Mouse (Mus musculus) heart, adult 11 months (tissue): ENCODE data around the gene Atp2b2.

Experiments
- DNase-seq: peaks from one replicate; pipeline ENCODE4 v3.0.0; 2022

Atp2b2 gene

DNA sequence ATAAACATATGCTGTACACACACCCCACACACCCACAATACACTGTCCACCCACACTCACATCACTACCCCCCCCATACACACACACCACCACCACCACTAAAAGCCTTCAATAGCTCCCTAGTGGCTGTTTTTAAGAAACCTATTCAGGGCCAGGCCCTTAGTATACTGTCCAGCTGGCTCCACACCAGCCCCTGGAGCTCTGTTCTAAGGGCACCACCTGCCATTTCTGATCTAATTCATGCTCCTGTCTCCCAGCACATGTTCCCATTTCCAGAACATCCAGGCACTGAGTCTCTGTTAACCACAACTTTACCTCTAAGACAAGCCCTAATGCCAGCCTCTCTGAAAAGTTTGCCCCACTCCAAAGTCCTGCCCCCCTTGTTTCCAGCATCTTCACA, 186.8 kb downstream of the Atp2b2 start:
- no peak for DNase-seq

DNA sequence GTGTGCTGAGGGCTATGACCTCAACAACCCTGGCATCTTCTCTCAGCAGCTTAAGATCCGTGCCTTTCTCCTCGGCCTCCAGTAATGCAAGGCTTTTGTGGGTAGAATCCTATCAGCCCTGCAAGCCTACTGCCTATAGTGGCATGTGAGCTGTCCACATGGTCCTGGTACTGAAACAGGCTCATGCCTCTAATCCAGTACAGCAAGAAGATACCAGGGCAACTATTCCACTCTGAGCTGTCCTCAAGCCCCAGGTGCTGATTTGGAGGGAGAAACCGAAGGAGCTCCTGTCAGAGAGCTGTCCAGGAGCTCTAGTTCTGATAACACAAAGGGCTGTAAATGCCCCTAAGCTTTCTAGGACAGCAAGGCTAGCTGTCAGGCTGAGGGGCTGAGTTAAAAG, 190.1 kb downstream of the Atp2b2 start:
- no peak for DNase-seq

DNA sequence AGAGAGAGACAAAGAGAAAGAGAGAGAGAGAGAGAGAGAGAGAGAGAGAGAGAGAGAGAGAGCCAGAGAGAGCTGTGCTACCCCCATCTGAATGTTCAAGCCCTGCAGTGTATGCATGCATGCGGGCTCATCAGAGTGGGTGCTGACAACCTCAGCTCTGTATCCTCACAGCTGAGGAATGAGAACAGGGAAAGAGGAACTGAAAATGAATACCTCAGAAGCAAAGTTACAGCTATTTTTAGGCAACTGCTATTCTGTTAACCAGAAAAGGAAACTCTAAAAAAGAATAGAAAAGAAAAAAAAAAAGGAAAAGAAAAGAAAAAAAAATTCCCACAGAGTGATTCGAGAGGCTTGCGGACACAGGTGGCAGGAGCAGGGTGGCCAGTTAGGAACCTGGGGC, 192.6 kb downstream of the Atp2b2 start:
- no peak for DNase-seq

DNA sequence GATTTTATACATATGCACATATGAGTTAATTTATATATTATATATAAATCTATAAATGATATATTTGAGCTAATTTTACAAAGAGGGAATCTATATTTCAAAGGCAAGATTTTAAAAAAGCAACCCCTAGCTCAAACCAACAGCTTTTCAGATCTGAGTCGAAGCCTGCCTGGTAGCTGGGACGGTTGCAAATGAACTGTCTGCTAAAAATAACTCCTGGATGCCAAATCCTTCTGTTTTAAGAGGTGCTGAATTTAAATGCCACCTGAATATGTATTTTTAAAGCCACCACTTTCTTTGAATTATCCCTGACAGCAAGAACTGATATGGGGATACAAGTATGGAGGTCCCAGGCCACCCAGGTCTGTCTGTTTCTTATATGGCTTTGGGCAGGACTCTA, 193.8 kb downstream of the Atp2b2 start:
- DNase-seq = no peak

DNA sequence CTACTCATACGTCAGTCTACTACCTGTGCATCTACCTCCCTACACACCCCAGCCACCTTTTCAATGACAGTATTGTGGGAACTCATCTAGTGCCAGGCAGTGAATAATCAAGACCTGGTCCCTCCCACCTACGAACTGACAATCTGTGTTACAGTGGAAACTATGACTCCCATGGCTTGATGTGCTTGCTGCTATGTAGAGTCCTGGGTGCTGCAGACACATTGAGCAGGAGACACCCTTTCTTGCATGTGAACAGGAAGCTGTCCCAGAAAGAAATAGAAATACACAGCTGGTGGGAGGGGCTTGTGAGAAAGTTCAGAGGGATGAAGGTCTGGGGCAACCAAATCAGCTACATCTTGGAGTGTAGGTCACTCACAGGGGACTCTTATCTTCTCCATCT, 195.3 kb downstream of the Atp2b2 start:
- no peak for DNase-seq

DNA sequence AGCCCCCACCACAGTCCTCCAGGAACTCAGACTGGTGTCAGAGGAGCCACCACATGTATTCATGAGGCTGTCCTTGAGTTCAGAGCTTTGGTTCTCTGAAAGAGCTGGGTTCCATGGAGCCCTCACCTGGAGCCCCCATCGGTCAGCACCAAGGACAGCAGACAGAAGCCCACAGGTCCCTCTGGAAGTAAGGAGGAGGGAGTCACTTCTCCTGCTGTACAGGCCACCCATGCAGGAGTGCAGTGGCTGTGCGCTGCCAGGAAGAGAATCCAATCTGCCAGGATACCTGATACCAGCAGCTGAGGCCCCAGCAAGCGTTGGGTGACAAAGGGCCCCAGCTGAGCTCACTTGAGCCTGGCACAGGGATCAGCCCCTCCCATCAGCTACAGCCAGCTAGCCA, 199.2 kb downstream of the Atp2b2 start:
- DNase-seq = no peak

DNA sequence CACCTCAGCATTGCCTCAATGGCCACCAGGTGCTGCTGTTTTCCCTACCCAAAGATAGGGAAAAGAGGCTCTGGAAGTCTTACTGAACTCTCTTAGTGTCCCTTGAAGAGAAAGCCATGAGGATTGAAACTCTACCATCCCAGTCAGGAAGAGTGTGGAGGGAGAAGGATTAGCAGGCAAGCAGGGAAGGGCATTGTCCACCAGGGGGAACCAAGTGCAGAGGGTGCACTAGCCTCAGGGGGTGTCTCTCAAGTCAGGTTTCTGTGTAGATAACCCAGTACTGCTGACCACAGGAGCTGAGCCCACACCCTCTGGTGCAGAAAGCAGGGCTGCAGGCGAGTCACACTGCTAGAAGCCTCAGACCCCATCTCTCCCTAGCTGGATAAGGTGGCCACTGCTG, 203.9 kb downstream of the Atp2b2 start:
- DNase-seq = no peak

DNA sequence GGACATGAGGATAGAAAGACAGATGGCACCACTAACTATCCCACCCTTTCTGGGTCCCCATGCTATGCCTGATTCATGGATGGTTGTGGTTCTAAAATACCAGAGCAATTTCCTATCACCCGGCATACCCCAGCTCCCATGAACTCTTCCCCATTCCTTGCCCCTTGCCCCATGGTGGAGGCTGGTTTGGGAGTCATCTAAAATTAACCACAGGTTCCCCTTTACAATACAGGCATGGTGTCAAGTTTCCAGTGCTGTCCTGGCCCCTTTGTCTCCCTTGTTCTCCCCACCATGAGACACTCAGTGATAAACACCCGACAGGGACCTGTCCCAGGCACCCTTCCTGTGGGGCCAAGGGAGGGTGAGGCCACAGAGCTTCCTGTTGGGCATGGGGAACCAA, 204.7 kb downstream of the Atp2b2 start:
- DNase-seq = no peak

DNA sequence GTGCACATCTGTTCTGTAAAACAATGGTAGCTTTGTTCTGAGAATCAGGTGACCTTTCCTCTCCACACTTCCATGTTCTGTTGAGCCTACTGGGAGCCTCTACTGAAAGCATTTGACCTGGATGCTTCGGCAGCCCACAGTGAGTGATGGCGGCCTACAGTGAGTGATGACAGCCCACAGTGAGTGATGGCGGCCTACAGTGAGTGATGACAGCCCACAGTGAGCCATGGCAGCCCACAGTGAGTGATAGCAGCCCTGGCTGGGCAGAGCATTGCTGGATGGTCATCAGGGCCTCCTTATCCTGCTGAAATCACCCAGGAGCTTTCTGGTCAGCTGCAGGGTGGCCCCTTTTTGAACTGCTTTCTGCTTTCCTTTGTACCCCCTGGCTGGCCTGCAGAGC, 205.9 kb downstream of the Atp2b2 start:
- DNase-seq = no peak

DNA sequence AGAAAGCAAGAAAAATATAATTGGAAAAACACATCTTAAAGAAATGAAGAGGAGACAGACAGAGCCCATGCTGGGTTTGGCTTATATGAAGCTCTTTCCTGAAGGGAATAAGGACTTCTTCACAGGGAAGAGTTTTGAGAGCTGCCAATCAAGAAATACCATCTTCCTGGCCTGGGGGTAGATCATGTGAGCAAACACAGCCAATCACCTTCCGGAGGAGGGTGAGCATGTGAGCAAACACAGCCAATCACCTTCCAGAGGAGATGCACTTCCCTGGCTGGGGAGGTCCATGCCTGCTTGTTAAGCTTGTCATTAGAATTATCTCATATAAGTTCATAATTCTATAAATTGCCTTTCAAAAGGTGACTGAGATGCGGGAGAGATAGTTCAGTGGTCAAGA, 211.9 kb downstream of the Atp2b2 start:
- DNase-seq = no peak

DNA sequence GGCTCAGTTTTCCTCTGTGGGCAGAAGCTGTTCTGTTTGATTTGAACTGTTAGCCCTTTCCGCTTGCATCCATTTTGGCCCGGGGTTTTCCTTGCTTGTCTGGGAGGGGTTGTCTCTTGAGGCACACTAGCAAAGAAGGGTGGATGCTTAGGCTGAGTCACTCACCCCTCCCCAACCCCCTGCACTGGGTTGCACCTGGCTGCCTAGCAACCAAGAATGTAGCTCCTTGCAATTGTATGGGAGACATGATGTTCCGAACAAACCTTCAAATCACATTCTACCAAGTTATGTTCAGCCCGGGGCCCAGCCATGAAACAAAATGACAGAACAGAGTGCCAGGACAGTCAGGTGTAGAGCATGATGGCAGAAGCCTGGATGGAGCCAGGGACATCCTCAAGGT, 215.1 kb downstream of the Atp2b2 start:
- no peak for DNase-seq

DNA sequence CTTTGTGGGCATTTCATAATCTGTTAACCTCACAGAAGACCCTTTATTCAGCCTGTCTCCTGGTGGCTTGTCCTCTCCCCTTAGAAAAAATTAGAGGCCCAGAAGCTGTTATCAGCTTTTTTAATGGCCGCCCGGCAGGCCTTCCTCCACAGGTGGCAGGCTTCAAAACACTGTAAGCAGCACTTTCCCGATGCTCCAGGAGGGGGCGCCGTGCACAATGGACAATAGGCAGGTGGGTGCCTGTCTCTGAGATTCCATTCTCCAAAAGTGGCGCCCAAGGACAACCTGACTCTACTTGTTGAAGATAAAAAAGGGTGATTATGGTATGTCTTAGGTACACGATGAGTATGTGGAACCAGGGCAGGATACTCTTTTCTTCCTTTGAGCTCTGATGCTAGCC, 220.0 kb downstream of the Atp2b2 start:
- DNase-seq = peak; percentile 91

DNA sequence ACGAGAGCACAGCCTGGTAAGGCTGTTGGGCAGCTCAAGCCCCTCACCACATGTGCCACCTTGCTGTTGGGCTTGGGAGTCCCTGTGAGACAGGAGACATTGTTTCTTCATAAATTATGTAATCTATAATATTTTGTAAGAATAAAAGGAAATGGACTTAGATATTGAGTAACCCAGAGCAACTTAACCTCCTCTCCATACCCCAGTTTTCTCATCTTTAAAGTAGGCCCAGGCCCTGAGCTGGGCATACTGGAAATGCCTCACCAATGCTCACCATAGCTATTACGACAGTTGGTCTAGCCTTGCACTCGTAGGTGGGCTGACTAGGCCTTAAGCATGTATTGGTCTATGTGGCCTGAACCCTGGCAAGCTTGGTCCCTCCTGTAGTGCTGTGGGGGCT, 225.7 kb downstream of the Atp2b2 start:
- no peak for DNase-seq

DNA sequence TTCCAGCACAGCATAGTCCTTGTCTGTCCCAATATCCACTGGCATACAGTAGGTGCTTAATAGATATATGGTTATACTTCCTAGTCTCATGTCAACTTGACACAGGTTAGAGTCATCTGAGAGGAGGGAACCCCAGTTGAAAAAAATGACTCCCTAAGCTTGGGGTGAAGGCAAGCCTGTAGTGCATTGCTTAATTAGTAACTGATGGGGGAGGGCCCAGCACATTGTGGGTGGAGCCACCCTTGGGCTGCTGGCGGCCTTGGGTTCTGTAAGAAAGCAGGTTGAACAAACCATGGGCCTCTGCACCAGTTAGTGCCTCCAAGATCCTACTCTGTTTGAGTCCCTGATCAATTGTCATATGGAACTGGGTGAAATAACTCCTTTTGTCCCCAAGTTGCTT, 231.0 kb downstream of the Atp2b2 start:
- DNase-seq = no peak

DNA sequence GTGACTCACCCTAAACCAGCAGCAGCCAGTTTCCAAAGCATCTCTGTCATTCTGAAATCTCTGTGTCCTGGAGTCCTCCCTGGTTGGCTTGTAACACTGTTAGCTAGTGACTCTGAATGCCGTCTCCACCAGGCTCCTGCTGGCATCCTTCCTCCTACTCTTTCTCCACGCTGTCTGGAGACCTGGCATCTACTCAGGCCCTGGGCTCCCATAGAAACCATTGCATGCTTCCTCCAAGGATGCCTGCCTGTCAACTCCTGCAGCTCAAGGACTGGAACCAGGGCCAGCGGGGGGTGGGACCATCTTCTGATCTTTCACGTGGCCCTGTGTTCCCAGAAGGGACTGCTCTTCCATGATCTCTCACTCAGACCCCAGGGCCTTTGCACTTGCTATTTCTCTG, 231.7 kb downstream of the Atp2b2 start:
- DNase-seq = no peak

DNA sequence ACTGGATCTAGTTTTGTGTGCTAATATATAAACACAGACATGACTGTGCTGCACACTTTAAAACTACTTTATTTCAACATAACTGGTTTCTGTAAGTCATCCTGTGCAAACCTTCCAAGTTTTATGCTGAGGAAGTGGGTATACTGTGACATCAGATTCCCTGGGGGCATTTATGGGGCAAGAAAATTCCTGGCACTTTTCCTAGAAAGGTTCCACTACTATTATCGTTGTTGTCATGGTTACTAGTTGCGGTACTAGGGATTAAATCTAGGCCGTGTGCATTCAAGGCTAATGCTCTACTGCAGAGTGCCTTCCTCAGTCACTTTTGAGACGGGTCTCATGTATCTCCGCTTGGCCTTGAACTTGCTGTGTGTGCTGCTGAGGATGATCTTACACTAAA, 236.2 kb downstream of the Atp2b2 start:
- DNase-seq = no peak

DNA sequence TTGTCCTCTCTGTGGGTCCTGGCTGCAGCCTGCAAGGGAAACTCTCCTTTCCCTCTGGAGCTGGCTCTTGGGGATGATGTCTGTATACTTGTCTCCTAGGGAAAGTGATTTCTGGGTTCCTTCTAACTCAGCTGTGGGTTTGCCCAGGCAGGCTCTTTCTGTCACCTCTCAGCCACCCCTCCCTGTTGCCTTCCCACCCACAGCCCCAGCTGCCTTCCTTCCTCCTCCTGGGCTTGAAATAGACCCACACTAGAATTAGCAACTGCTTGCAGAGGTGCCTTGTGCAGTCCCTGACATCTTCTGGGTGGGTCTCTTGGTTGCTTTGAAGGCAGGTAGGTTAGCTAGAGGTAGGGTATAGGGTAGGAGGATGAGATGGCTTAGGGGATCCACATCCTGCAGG, 241.2 kb downstream of the Atp2b2 start:
- no peak for DNase-seq

DNA sequence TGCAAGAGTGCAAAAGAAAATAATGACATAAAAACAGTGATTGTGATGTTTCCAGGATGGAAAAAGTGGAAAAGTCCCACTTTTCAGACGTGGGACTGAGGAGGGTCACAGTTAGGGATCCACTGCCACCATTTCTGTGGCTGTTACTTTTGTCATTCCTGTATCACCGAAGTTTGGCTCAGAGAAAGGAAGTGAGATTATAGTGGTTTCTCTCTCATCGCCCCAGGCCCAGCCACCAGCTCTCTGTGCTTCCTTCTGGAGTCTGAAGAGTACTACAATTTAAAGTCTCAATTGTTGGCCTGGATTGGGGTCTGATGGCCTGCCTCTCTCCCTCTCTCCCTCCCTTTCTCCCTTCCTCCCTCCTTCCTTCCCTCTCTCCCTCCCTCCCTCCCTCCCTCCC, 242.5 kb downstream of the Atp2b2 start:
- DNase-seq = no peak

DNA sequence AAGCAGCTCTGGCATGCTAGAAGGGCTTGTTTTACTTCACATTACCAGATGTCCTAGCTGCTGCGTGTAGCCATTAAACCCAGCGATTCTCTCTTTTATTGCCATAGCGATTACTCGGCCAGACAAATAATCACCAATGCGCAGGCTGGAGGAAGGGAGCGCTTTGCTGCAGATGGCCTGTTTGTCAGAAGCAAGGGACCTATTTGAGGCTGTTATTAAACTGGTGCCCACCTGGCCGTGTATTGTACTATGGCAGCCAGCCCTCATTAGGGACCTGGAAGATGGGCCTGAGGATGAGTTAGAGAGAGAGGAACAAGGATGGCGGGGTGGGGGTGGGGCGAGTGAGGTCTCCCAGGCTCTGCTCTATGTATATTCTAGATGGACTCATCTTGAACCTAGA, 243.1 kb downstream of the Atp2b2 start:
- DNase-seq = no peak

DNA sequence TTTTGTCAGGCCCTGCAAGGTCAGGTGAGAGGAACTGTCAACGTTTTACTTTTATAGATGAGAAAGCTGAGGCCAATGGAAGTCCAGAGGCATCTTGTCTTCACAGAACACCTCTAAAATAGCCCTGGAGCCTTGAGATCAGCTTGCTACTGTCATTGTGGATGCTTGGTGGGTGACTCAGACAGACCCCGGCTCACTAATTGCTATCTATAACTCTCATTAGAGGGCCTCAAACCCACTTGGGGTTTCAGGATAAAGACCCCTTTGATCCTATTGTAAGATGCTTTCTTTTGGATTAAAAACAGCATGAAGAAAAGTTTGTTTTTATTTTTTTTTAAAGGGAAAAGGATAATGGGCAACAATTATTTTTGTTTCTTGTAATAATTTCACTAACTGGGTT, 243.5 kb downstream of the Atp2b2 start:
- DNase-seq = no peak

DNA sequence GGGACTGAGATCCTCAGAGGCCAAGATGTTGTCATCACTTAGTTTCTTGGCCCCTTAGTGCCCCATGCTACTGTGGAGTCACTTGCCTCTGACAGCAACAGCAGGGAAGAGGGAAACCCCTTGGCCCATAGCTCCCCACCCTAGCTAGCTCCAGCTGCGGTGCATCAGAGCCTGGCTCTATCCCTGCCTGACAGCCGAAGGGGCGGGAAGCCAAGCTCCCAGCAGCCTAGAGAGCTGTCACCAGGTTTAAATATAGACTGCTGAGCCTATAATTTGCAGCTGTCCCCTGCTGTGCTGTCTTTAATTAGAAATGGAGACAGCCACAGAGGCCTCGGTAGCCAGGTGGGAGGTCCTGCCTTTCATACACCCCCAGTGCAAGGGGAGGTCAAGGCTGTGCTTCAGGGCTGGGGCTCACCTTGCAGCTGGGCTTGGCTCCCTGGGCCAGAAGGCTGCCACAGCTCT, 247.1 kb downstream of the Atp2b2 start:
- DNase-seq = peak; percentile 99

DNA sequence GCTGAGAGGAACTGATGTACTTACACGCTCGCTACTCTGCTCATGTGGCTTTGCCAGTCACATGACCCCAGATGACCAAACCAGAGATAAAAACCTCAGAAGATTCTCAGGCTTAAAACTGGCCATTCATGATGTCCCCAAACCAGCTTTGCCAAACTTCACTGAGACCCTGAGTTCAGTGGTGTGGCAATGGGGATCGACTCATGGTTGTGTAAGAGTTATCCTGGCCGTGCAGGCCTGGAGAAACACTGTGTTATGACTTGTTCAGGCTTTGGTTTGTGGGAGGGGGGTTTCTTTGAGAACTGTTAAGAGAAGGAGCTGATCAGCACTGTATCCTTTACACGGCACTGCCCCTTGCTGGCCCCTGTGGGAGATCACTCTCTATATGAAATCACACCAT, 250.0 kb downstream of the Atp2b2 start:
- DNase-seq = no peak

DNA sequence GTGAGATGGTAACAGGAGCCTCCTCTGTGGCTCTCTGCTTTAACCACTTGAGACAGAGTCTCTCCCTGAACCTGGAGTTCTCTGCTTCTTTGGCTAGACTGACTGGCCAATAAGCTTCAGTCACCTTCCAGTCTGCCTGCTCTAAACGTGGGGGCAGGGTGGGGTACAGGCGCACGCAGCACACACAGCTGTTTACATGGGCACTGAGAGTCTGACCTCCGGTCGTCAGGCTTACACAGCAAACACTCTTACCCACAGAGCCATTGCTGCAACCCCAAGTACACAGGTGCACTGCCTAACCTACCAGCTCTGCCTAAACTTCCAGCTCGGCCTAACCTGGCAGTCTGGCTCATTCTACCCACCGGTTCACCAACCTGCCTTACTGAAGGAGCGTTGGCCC, 251.4 kb downstream of the Atp2b2 start:
- DNase-seq = no peak

DNA sequence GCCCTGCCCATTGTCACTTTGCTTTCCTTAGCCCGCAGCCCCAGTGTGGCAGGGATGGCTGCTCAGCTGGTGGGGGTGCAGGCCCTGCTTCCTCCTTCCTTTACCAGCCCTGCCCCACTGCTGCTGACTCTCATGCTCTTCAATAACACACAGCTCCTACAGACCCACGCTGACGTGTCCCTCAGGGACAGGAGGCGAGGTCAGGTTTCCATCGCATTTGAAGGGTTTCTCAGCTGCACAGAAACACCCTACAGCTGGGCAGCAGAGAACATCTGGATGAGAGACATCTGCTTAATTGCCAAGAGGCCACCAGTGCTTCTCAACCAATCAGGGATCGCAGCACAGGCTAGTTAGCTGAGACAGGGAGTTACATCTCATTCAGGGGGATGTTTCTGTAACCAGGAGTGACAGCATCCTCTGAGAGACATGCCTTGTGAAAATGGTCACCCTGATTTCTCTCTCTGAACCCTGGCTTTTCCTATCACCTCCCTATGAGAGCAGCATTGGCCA, 254.9 kb downstream of the Atp2b2 start:
- DNase-seq = no peak

DNA sequence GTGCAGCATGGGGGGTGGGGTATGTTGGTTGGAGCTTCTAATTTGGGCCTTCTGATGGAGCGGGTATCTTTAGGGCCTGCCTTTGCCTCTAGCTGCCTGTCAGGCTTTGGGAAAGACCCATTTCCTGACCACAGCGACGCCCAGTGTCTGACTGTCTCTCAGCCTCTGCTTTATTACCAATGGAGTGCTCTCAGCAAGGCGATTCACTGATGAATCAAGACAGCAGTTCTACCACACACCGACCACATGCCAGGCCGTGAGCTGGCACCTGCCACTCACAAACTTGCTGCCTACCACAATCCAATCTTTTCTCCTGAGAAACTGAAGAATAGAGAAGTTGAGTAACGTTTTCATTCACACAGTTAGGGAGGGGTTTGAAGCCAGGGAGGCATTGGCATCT, 256.8 kb downstream of the Atp2b2 start:
- no peak for DNase-seq

DNA sequence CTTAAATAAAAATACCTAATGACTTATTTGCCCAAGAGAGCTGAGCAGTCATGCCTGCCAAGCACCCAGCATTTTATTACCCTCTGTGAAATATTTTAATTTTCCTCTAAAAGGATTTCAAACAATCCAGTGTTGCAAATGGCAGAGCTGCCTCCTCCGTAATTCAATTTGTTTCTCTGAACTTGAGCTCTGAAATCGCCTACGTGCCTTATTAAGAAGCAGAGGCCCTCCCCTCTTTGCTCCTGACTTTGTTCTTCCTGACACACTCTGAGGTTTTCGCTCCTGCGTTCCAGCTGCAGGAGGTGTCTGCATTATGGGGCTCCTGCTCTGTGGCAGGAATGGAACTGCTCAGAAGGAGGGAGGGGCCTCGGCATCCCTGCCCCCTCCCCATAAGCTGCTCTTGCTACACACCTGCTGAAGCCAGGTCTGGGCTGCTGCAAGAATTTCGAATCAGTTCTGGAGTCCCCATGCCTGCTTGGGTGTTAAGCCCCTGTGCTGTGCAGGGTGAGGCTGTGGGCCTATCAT, 264.1 kb downstream of the Atp2b2 start:
- no peak for DNase-seq
